Comparison of ENCODE assay signal across 8 mouse cellular contexts in the genomic region with DNA sequence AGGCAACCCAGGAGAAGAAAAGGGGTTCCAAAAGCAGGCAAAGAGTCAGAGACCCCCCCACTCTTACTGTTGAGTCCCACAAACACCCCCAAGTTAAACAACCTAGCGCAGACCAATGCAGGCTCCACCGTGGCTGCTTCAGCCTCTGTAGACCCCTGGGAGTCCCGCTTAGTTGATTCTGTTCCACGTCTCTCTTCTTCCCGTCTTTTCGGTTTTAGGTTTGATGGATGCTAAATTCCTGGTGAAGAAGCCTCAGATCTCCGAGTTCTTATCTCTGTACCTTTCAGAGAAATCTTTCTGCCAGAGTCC. TPM values are rescaled to one million over a fixed set of nuclear protein-coding genes. Genes with fewer than 3 reads are reported as not detected.
DNase-seq lines count a peak whose midpoint lies in the region; ATAC-seq lines count a peak whose summit lies in the region.

No protein-coding gene starts in this region.

- no peaks in the 10 kb centered on the region for H3K36me3 ChIP-seq in kidney, embryonic 14.5 days (ENCODE audit: control insufficient read depth, insufficient read depth, low read length)
- H3K36me3 ChIP-seq in hindbrain, embryonic 16.5 days (ENCODE audit: control insufficient read depth, insufficient read depth, low read length) = no peaks in the 10 kb centered on the region
- no peaks in the 10 kb centered on the region for H3K36me3 ChIP-seq in midbrain, embryonic 14.5 days (ENCODE audit: control insufficient read depth, insufficient read depth, low read length)

- H3K9me3 ChIP-seq in kidney, embryonic 14.5 days (ENCODE audit: control insufficient read depth, low read length) = no peaks in the 10 kb centered on the region
- H3K9me3 ChIP-seq in hindbrain, embryonic 16.5 days (ENCODE audit: control insufficient read depth, low read length) = no peaks in the 10 kb centered on the region
- H3K9me3 ChIP-seq in midbrain, embryonic 14.5 days (ENCODE audit: control insufficient read depth, low read length) = no peaks in the 10 kb centered on the region

- H3K9ac ChIP-seq in kidney, embryonic 14.5 days (ENCODE audit: low read depth, low read length) = no peak overlapping the region
- 0 out of 2 replicates have a peak overlapping the region, but pooled peaks have one; percentile 38 for H3K9ac ChIP-seq in hindbrain, embryonic 16.5 days (ENCODE audit: low read depth, low read length)
- 0 out of 2 replicates have a peak overlapping the region, but pooled peaks have one; percentile 16 for H3K9ac ChIP-seq in midbrain, embryonic 14.5 days (replicated peaks; ENCODE audit: low read length)

- DNase-seq in kidney, postnatal 4 days = no peak
- peak; percentile 43 for DNase-seq in midbrain, embryonic 14.5 days
- DNase-seq in right cerebral cortex, adult 2 months (ENCODE audit: low spot score in 2 of 2) = no peak
- no peak for DNase-seq in layer of hippocampus, adult 18-20 months (ENCODE audit: low spot score in 2 of 2)
- DNase-seq in gastrocnemius, adult 8-10 months (ENCODE audit: low spot score in 2 of 2) = no peak

- H3K27ac ChIP-seq in kidney, embryonic 14.5 days (ENCODE audit: low read depth, low read length) = no peak overlapping the region
- H3K27ac ChIP-seq in brown adipose tissue, adult 24 weeks (replicated peaks; ENCODE audit: low read depth, low read length) = no peak overlapping the region
- H3K27ac ChIP-seq in hindbrain, embryonic 16.5 days (ENCODE audit: low read depth, low read length) = no peak overlapping the region
- H3K27ac ChIP-seq in midbrain, embryonic 14.5 days (replicated peaks; ENCODE audit: low read depth, low read length) = no peak overlapping the region

- peaks cover 3% of the 10 kb centered on the region; the same call in 1 of the 2 replicates for H3K4me1 ChIP-seq in kidney, embryonic 14.5 days (ENCODE audit: control insufficient read depth, insufficient read depth, low read length)
- H3K4me1 ChIP-seq in brown adipose tissue, adult 24 weeks (ENCODE audit: control insufficient read depth, insufficient read depth, insufficient read length, low read length) = no peaks in the 10 kb centered on the region
- peaks cover 17% of the 10 kb centered on the region for H3K4me1 ChIP-seq in hindbrain, embryonic 16.5 days (ENCODE audit: control insufficient read depth, insufficient read depth, low read depth, low read length)
- H3K4me1 ChIP-seq in midbrain, embryonic 14.5 days (ENCODE audit: control insufficient read depth, insufficient read depth, low read length) = peaks cover 16% of the 10 kb centered on the region

- WGBS in kidney, embryonic 14.5 days = 2% methylated on average over 7 of the region's 7 CpGs
- under 1% methylated on average over 7 of the region's 7 CpGs for WGBS in hindbrain, embryonic 16.5 days
- WGBS in midbrain, embryonic 14.5 days = 2% methylated on average over 7 of the region's 7 CpGs

- H3K4me3 ChIP-seq in kidney, embryonic 14.5 days (ENCODE audit: low read length) = peak overlapping the region; percentile 24
- peak overlapping the region; percentile 30 for H3K4me3 ChIP-seq in brown adipose tissue, adult 24 weeks (ENCODE audit: insufficient read depth, low read depth, low read length)
- peak overlapping the region; percentile 25 for H3K4me3 ChIP-seq in hindbrain, embryonic 16.5 days (ENCODE audit: low read length)
- peak overlapping the region; percentile 22; the same call in 1 of the 2 replicates for H3K4me3 ChIP-seq in midbrain, embryonic 14.5 days (replicated peaks; ENCODE audit: low read depth, low read length)

- peak overlapping the region; percentile 45 for H3K4me2 ChIP-seq in kidney, embryonic 14.5 days (replicated peaks; ENCODE audit: low read depth, low read length)
- peak overlapping the region; percentile 53 for H3K4me2 ChIP-seq in hindbrain, embryonic 16.5 days (ENCODE audit: low read length)
- peak overlapping the region; percentile 52 for H3K4me2 ChIP-seq in midbrain, embryonic 14.5 days (ENCODE audit: low read length)

- ATAC-seq in kidney, embryonic 14.5 days (ENCODE audit: low FRiP score, low TSS enrichment) = peak; percentile 10; the same call in 1 of the 2 replicates
- no peak for ATAC-seq in hindbrain, embryonic 16.5 days
- no peak for ATAC-seq in midbrain, embryonic 14.5 days (ENCODE audit: low FRiP score, low TSS enrichment)

- no peaks in the 10 kb centered on the region for H3K27me3 ChIP-seq in kidney, embryonic 14.5 days (ENCODE audit: control insufficient read depth, insufficient read depth, low read length)
- no peaks in the 10 kb centered on the region for H3K27me3 ChIP-seq in hindbrain, embryonic 16.5 days (replicated peaks; ENCODE audit: control insufficient read depth, insufficient read depth, low read length)
- no peaks in the 10 kb centered on the region for H3K27me3 ChIP-seq in midbrain, embryonic 14.5 days (ENCODE audit: control insufficient read depth, insufficient read depth, low read length)

RNA-seq across cellular contexts. Expression of a gene that starts 26.5 kb away (rescaled TPM):
- 0.99 and 1.9 TPM in 2 replicates for polyA plus RNA-seq in kidney, embryonic 14.5 days (2014; fragmentation: Nextera tagmentation; extraction: Ambion mirVana)
- polyA plus RNA-seq in brown adipose tissue, adult 24 weeks (2012; ENCODE audit: insufficient read depth, insufficient read length, missing spikeins) = 0.32 TPM in 1 of 2 replicates, not detected in the other
- 7.3 and 8.7 TPM in 2 replicates for polyA plus RNA-seq in hindbrain, embryonic 16.5 days (2015; fragmentation: Nextera tagmentation; extraction: Ambion mirVana)
- 12.4 TPM in 2 replicates for polyA plus RNA-seq in midbrain, embryonic 14.5 days (2014; fragmentation: Nextera tagmentation; extraction: Ambion mirVana)
- total RNA-seq in layer of hippocampus, adult 18-20 months (2021) = 10 to 100 TPM; 30.8 to 31.9 TPM
- total RNA-seq in gastrocnemius, adult 8-10 months (2022) = under 1 TPM; 0.07 to 0.22 (median 0.12) TPM

RNA-seq across cellular contexts. Expression of a gene that starts 52.3 kb away (rescaled TPM):
- 13.2 and 19.5 TPM in 2 replicates for polyA plus RNA-seq in kidney, embryonic 14.5 days (2014; fragmentation: Nextera tagmentation; extraction: Ambion mirVana)
- 21.4 and 23.4 TPM in 2 replicates for polyA plus RNA-seq in brown adipose tissue, adult 24 weeks (2012; ENCODE audit: insufficient read depth, insufficient read length, missing spikeins)
- polyA plus RNA-seq in hindbrain, embryonic 16.5 days (2015; fragmentation: Nextera tagmentation; extraction: Ambion mirVana) = 8.6 and 9.2 TPM in 2 replicates
- 9.0 and 16.5 TPM in 2 replicates for polyA plus RNA-seq in midbrain, embryonic 14.5 days (2014; fragmentation: Nextera tagmentation; extraction: Ambion mirVana)
- 100 to 1,000 TPM; 101 to 115 TPM for total RNA-seq in layer of hippocampus, adult 18-20 months (2021)
- total RNA-seq in gastrocnemius, adult 8-10 months (2022) = 10 to 100 TPM; 47.1 to 67.9 (median 59.7) TPM
